ENCODE assay signal across 11 mouse cellular contexts in the genomic region with DNA sequence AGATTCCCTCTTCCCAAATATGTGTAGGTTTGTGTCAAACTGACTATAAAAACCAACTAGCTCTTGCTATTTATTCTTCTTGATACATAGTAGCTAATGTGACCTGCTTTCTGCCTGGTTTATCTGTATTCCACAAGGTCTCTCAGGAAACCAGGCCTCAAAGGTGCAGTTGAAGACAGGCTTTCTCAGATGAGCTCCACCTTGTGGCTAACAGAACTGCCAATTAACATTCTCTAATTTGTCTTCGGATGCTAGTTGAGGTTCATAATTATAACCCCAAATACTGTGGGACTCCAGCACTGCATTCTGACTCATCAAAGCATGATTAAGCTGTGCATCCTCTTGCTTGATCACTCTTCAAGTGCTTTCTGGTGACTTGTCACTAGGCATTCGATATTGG. TPM values are rescaled to one million over a fixed set of nuclear protein-coding genes. Genes with fewer than 3 reads are reported as not detected.
DNase-seq lines count a peak whose midpoint lies in the region; ATAC-seq and TF ChIP-seq lines count a peak whose summit lies in the region.
"Had no signal": no experiment of that assay in that cellular context is flagged by ENCODE, and none has a peak within 500 bp of the region (broad histone marks: within the 10 kb centered on the region; RNA-seq: fewer than 3 reads in every experiment).

No protein-coding gene starts in this region.

- WGBS in liver, adult 2 months = 92% methylated on average over 2 of the region's 2 CpGs
- WGBS in liver, embryonic 11.5 days = 63% methylated on average over 2 of the region's 2 CpGs
- WGBS in heart, embryonic 10.5 days = 74% methylated on average over 2 of the region's 2 CpGs

- H3K27me3 ChIP-seq in liver, adult 2 months (ENCODE audit: control insufficient read depth, insufficient read depth, low read length) = no peaks in the 10 kb centered on the region
- no peaks in the 10 kb centered on the region for H3K27me3 ChIP-seq in liver, embryonic 11.5 days (replicated peaks; ENCODE audit: control insufficient read depth, insufficient read depth, low read length)
- H3K27me3 ChIP-seq in heart, embryonic 10.5 days (ENCODE audit: insufficient read depth, poor library complexity, severe bottlenecking) = no peaks in the 10 kb centered on the region
- H3K27me3 ChIP-seq: embryonic facial prominence, embryonic 12.5 days; heart, embryonic 15.5 days had no signal

- peak; percentile 37 for TF ChIP-seq CTCF in liver, adult 2 months (IDR thresholded peaks at IDR 0.05; ENCODE audit: low read depth, low read length)

- no peak overlapping the region for H3K27ac ChIP-seq in liver, adult 2 months (replicated peaks; ENCODE audit: insufficient read depth, low read depth, low read length)
- no peak overlapping the region for H3K27ac ChIP-seq in liver, embryonic 11.5 days (ENCODE audit: low read depth, low read length)
- no peak overlapping the region for H3K27ac ChIP-seq in heart, embryonic 10.5 days
- H3K27ac ChIP-seq: embryonic facial prominence, embryonic 12.5 days; heart, embryonic 15.5 days had no signal

- H3K4me3 ChIP-seq in liver, adult 2 months (ENCODE audit: insufficient read depth, low read depth, low read length) = no peak overlapping the region
- no peak overlapping the region for H3K4me3 ChIP-seq in liver, embryonic 11.5 days (ENCODE audit: low read depth, low read length)
- H3K4me3 ChIP-seq in heart, embryonic 10.5 days = no peak overlapping the region
- H3K4me3 ChIP-seq: embryonic facial prominence, embryonic 12.5 days; heart, embryonic 15.5 days had no signal

- H3K79me2 ChIP-seq in liver, adult 2 months (ENCODE audit: control insufficient read depth, insufficient read depth, low read length) = peaks cover 7% of the 10 kb centered on the region; the same call in 1 of the 2 replicates

- H3K4me1 ChIP-seq in liver, adult 2 months (ENCODE audit: control insufficient read depth, insufficient read depth, low read length) = 0 out of 2 replicates have a peak, but pooled peaks cover 3% of the 10 kb centered on the region
- peaks cover 17% of the 10 kb centered on the region for H3K4me1 ChIP-seq in liver, embryonic 11.5 days (replicated peaks; ENCODE audit: control insufficient read depth, insufficient read depth, low read length)
- peaks cover 36% of the 10 kb centered on the region for H3K4me1 ChIP-seq in heart, embryonic 10.5 days
- H3K4me1 ChIP-seq: embryonic facial prominence, embryonic 12.5 days had no signal

- no peak for DNase-seq in frontal cortex, postnatal 14 days (ENCODE audit: low spot score in 2 of 2)
- DNase-seq in liver, adult 2 months (ENCODE audit: extremely low read depth, low read depth, low spot score) = no peak
- no peak for DNase-seq in liver, embryonic 11.5 days (ENCODE audit: low spot score)
- peak; percentile 37 for DNase-seq in 416B (ENCODE audit: low read depth)
- peak; percentile 45 for DNase-seq in NIH3T3 (ENCODE audit: low read depth)
- no peak for DNase-seq in heart, embryonic 10.5 days (ENCODE audit: low spot score)
- no peak for DNase-seq in gastrocnemius, adult 8-10 months (ENCODE audit: low spot score in 2 of 2)

- no peaks in the 10 kb centered on the region for H3K36me3 ChIP-seq in liver, adult 2 months (ENCODE audit: control insufficient read depth, insufficient read depth, low read length)
- H3K36me3 ChIP-seq in liver, embryonic 11.5 days (ENCODE audit: control insufficient read depth, insufficient read depth, low read length) = no peaks in the 10 kb centered on the region
- no peaks in the 10 kb centered on the region for H3K36me3 ChIP-seq in heart, embryonic 10.5 days
- H3K36me3 ChIP-seq: embryonic facial prominence, embryonic 12.5 days; G1E; heart, embryonic 15.5 days had no signal

- H3K9me3 ChIP-seq in liver, embryonic 11.5 days (ENCODE audit: control insufficient read depth, low read length) = no peaks in the 10 kb centered on the region
- H3K9me3 ChIP-seq in heart, embryonic 10.5 days = no peaks in the 10 kb centered on the region
- H3K9me3 ChIP-seq: embryonic facial prominence, embryonic 12.5 days; heart, embryonic 15.5 days had no signal

- no peak for TF ChIP-seq POLR2A in liver, adult 2 months (IDR thresholded peaks at IDR 0.05; ENCODE audit: extremely low read depth, insufficient read depth, low read length)

- no peak overlapping the region for H3K4me2 ChIP-seq in liver, embryonic 11.5 days
- H3K4me2 ChIP-seq: embryonic facial prominence, embryonic 12.5 days; heart, embryonic 15.5 days had no signal

- ATAC-seq in frontal cortex, adult (ENCODE audit: low TSS enrichment) = 0 out of 2 replicates have a peak, but pooled peaks have one; percentile 6
- no peak for ATAC-seq in liver, embryonic 11.5 days (replicated peaks; ENCODE audit: low FRiP score)

- H3K9ac ChIP-seq in liver, adult 2 months (ENCODE audit: low read depth, low read length) = no peak overlapping the region
- no peak overlapping the region for H3K9ac ChIP-seq in liver, embryonic 11.5 days (ENCODE audit: low read depth, low read length)
- H3K9ac ChIP-seq: embryonic facial prominence, embryonic 12.5 days; heart, embryonic 15.5 days had no signal

RNA-seq across cellular contexts. Expression of gene Zfr, which starts 4.2 kb away (rescaled TPM):
- total RNA-seq in liver, adult 2 months (2014; rRNA removed) = 34.2 and 36.7 TPM in 2 replicates
- polyA plus RNA-seq in liver, adult 2 months (2012; rRNA removed) = 46.2 and 61.6 TPM in 2 replicates
- polyA plus RNA-seq in liver, embryonic 11.5 days (2014; fragmentation: Nextera tagmentation; extraction: Ambion mirVana) = 86.0 and 87.3 TPM in 2 replicates
- polyA plus RNA-seq in heart, embryonic 10.5 days (2016; fragmentation: Nextera tagmentation; extraction: Ambion mirVana) = 120 and 122 TPM in 2 replicates
- total RNA-seq in gastrocnemius, adult 8-10 months (2022) = 10 to 100 TPM; 59.0 to 80.1 (median 65.6) TPM

Comparison
In these comparisons a context has a peak if more than half of its experiments do, and no peak if none do; other contexts are left out.
1. DNase-seq: peak in 416B (single experiment) and NIH3T3 (single experiment); none in frontal cortex, postnatal 14 days (0 of 2), liver, adult 2 months (single experiment), liver, embryonic 11.5 days (single experiment), heart, embryonic 10.5 days (single experiment) and gastrocnemius, adult 8-10 months (0 of 2).